Mouse (Mus musculus) c-Kit-positive CD71-positive TER-119-negative erythroid progenitor cells, embryonic 14.5 days (primary cell): ENCODE measurements around the gene Nmnat1.
"Not testable (repeated sequence)": the region's sequence is repeated elsewhere in the genome, so short reads cannot be mapped to it uniquely, and the experiment has no call there.

ENCODE experiments used
- DNase-seq: peaks from one replicate; pipeline ENCODE4 v3.0.0-alpha.2; 2013; ENCODE audit warnings: low read depth

The Nmnat1 gene

DNA sequence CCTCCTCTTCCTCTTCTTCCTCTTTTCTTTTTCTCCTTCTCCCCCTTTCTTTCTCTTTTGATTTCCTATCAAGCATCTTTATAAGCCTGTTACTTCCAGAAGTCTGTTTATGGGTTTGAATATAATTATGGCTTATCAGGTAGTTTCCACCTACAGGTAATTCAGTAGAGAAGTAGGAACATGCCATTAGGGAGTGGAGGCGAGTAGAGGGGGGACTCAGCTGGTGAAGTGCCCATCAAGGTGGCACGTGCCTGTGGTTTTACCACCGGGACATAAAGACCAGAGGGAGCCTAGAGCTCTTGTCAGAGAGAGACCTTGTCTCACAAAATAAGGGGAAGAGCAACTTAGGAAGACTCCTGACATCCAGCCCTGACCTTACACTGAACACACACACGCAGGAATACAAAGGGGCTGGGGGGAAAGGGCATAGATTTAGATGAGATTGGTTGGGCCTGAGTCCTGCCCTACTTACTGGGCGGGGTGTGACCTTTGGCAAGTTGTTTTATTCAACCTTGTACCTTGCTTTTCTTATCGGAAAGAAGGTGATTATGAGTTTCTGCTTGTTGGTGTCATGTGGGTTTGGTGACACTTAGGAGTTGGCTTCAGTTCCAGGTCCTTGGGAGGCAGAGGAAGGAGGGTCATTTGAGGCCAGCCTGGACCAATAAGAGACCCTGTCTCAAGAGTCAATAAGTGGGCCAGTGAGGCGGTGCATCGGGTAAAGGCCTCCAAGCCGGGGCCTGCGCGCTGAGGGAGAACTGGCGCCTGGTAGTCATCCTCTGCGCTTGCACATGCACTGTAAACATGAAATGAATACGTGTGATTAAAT is 4.6 kb upstream of the Nmnat1 start:
- DNase-seq: no peak

DNA sequence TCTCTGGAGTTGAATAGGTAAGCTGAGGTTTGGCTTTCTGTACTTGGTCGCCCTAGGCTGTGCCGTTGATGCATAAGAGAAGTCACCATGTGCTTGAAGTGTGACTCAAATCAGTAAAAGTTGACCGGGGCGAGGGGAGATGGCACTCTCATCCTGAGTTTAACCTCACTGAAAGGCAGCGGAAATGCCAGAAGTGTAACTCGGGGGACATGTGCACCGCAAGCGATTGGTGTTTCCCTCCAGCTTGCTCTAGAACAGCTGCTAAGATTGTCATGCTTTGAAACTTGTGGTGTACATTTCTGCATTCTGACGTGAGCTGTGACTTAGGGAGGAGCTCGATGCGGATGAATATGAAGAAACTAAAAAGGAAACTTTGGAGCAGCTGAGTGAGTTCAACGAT is 2.7 kb upstream of the Nmnat1 start:
- DNase-seq: no peak

DNA sequence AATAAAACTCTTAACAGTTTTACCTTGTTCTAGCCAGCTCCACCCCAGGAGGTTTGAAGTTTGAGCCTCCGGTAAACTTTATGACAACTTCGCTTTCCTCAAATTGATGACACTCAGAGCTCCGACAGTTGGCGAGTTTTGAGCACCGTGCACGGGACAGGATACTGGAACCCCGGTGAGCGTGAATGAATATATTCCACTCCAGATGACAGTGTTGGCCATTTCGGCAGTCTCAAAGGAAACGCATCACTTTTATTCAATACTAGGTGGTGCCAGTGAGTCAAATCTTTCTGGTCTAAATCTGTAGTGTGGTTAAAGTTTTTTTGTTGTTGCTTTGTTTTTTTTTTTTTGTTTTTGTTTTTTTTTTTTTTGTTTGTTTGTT is 814 bp upstream of the Nmnat1 start:
- peak; percentile 38 for DNase-seq

DNA sequence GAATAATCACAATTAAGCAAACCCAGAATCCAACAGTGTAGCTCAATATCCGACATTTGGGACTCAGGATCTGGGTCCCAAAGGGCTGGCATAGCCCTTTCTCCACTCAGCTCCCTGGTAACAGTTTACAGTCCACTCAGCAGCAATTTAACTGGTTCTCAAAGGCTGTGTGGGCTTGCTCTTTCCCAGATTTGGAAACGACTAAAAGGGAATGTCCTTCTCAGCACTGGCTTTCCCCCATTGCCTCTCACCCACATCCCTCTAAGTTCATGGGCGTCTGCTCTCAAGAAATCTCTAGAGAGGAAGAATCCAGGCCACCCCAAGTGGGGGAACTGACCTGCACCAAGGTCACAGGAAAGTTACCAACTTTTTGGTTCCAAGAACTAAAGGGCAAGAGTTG is 436 bp downstream of the Nmnat1 start:
- DNase-seq: peak; percentile 9

DNA sequence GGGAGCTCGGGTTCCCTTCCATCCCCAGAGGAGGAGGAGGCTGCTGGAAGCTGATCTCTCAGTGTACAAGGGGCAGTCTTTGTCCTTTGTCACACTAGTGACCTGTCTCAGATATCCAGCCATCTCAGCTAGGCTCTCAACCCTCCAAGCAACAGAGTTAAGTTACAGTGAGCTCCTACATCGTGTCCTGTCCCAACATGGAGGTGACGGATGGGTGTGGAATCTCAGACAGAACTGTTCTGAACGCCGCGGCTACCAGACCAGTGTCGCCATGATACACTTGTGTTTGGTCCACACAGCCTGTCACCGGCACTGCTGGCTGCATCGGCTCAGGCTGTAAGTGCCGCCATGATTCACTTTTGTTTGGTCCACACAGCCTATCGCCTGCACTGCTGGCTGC is 7.9 kb downstream of the Nmnat1 start, which contains the start of gene Tmem274:
Gene Tmem274 (plus strand): TSS at position 301 of the 400 bp plus-strand sequence.
- DNase-seq: no peak

DNA sequence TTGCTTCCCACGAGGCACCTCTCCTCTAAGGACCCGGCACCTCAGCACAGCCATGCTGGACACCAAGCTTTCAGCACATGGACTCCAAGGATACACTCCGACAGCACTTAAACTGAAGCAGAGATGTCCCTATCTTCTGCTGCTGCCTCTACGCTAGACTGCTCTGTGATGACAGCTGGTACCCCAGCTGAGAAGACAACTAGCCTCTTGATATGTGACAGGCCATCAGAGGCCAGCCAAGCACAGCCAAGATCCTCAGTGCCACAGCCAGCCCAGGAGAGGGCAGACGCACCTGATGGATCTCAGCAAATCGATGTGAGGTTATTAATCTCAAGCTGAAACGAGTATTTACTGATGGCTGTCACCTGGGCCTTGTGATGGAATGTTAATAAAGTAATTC is 9.9 kb downstream of the Nmnat1 start:
- no peak for DNase-seq

DNA sequence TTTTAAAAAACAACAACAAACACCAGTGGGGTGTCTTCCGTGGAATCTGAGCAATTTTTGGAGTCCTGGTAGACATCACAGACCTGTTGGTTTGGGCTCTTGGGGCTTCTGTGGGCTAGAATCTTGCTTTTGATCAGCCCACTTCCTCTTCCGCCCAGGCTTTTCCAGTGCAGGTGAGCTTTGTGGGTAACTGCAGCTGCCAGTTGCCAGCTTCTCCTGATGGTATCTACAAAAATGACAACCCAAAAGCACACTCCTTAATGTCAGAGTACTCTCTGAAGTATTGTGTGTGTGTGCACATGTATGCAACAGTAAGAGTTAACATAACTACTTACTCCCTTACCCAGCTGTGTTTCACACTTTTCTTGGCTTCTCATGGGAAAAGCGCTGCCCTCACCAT is 15.4 kb downstream of the Nmnat1 start:
- DNase-seq: no peak

DNA sequence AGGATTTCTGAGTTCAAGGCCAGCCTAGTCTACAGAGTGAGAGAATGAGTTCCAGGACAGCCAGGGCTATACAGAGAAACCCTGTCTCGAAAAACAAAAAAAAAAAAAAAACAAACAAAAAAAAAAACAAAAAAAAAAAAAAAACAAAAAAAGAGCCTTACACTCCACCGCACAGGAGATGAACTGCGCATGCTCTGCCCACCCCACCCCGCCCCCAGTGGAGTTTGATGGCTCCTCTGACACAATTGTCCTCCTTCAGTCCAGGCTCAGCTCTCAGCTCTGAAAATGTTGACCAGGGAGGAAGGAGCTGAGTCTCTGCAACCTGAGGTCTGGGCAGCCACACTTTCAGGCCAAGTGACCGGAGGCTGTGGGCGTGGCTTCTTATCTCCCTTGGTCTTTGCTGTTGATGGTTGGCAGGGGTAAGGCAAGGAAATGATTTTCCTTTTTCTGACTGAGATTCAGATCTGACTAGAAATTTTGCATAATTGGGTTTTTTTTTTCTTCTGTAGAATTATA is 21.5 kb downstream of the Nmnat1 start:
- DNase-seq: no peak

DNA sequence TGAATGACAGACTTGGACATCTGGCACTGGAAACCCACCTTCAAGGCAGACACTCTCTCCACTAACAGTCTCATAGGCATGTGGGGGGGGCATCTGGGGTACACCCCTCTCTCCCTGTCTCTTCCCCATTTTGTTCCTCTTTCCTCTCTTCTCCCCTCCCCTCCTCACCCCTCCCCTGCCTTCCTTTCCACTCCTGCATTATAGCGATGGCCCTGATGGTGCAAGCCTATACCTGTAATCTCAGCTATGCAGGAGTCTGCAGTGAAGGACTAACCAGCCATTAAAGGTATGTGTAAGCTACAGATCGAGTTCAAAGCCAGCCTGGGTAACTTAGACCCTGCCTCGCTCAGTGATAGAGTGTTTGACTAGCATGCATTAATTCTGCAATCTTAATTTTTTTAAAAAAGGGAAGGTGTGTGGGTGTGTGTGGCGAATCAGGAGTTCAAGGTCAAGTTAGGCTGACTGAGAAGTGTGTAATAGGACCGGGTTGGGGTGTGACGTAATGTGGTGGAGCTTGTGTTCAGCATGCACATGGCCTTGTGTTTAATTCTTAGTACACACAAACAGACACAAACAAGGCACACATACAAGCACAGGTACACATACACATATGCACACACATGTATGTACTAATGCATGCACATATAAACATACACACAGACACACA is 22.6 kb downstream of the Nmnat1 start:
- no peak for DNase-seq

DNA sequence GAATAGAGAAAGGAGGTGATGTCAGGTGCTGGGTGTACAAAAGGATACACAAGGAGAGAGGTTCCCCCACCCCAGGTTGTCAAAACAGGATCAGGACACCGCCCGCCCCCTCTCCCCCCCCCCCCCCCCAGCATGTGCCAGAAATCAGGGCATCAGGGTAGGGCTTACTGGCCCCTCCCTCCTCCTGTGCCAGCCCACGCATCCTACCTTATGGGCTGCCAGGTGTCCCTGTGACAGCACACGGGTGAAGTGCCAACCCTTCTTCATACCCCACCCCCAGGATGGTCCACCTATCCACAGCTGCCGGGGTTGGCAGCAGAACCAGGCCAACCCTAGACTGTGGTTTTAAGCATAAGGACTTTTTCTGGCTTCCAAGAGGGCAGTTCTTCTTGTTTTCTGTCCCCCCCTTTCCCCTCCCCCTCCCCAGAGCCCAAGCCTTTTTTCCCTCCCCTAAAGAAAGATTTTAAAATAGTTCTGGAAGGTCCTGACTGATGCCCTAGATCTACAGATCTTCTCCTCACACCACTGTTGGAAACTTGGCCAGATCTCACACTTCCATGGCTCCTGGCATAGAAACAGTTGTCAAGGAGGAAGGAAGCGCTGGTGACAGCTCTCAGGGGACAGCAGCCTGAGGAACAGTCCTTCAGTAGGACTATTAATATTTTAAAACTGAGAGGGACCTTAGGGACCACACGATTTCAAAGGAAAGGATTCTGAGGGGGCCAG is 23.3 kb downstream of the Nmnat1 start:
- DNase-seq: no peak

DNA sequence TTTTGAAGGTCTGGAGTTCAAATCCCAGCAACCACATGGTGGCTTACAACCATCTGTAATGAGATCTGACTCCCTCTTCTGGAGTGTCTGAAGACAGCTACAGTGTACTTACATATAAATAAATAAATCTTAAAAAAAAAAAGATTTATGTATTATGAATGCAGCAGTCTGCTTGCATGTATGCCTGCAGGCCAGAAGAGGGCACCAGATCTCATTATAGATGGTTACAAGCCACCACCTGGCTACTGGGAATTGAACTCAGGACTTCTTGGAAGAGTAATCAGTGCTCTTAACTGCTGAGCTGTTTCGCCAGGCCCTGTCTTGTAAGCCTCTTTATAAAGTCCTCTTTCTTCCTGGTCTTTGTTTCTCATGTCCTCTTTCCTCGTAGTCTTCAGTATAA is 24.5 kb downstream of the Nmnat1 start:
- DNase-seq: not testable (repeated sequence)

DNA sequence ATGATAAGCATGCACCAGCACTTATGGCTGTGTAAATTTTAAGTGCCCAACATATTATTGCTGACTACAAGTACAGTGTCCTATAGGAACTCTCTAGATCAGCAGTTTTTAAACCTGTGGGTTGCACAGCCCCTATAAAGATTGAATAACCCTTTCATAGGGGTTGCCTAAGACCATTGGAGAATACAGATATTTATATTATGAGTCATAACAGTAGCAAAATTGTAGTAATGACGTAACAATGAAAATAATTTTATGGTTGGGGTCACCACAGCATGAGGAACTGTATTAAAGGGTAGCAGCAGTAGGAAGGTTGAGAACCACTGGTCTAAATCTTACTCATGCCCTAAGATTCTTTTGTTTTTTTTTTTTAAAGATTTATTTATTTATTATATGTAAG is 25.6 kb downstream of the Nmnat1 start:
- no peak for DNase-seq

DNA sequence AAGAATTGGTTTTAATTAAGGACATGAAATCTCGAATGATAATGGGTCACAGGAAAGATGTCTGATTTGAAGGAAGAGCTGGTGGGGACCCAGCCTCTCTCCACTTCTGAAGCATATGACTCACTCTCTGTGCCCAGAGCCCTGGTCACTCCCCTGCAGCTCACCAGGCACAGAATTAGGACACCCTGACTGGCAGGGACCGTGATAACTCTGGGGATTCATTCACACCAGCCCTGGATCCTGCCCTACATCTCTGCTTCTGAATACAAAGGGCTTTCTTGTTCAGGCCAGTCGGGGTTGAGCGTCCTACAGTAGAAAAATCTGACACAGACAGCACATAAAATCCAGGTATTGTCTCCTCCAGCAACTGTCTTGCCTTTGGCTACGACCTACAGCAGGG is 26.5 kb downstream of the Nmnat1 start:
- DNase-seq: no peak

DNA sequence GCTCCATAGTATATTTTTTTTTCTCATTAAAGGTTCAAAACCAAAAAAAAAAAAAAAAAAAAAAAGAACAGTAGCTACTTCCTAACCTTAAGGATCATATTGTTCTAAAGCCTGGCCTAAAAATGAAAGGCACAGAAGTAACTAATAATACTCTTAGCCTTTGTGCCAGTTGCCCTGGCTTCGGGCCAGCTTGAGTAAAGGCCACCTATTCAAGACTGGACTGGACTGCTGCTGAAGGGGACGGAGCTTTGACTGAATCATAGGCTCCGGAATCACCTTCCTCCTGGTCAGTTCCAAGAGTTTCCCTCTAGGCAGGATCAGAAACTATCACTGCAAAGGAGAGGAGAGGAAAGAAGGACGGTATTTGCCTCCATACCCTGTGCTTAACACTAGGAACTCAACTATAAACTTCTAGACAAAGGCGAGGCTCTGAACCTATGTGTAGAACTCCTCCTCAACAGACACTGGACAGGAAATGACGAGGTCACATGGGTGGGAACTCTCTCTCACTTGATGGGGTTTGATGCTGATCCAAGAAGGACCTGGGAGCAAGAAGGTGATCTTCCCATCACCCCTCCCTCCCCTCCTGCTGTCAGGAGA is 27.1 kb downstream of the Nmnat1 start:
- no peak for DNase-seq

DNA sequence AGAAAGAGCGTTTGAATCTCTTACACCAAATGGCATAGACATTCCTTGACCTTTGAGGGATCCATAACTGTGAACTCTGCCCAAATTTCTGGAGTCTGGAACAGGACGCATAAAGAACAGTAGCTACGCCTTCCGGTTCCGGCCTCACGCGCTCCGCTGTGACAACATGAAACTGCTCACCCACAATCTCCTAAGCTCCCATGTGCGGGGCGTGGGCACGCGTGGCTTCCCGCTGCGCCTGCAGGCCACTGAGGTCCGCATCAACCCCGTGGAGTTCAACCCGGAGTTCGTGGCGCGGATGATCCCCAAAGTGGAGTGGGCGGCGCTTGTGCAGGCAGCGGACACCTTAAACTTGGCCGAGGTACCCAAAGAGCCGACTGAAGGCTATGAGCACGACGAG is 27.8 kb downstream of the Nmnat1 start:
- not testable (repeated sequence) for DNase-seq

DNA sequence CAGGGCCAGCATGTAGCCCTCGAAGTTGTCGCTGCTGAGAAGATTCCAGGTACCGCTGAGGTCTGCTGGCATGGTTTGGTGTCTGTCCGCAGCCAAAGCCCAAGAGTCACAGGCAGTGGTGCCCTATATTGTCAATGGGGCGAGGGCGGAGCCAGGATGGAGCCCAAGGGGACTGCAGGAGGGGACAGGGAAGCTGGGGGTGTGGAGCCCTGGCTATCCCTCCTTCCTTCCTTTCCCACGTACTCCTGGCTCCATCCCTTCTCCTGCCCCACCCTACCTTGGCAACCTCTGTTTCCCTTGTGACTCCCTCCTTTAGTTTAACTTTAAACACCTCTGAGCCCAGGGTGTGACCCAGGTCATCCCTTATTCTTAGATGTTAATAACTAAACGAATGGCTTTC is 30.1 kb downstream of the Nmnat1 start, which contains the start of gene Rbp7:
Gene Rbp7 (minus strand): TSS at position 100 of the 400 bp plus-strand sequence.
- no peak for DNase-seq

DNA sequence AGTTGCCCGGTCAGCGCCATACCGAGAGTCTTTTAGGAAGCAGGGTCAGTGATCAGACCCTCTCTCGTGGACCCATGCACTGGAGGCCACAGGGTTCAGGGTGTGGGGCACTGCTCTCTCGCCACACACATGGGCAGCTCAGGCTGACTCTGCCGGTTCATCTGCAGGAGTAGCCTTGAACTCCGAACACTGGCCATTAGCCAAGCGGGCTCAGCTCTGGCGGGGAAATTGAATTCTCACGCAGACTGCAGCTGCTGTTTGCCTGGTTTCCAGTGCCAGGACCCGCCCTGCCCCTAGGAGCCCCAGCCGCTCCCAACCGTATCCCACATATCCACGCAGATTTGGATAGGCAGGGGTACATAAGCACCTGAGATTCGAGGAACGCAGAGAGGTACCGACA is 30.7 kb downstream of the Nmnat1 start:
- DNase-seq: no peak

DNA sequence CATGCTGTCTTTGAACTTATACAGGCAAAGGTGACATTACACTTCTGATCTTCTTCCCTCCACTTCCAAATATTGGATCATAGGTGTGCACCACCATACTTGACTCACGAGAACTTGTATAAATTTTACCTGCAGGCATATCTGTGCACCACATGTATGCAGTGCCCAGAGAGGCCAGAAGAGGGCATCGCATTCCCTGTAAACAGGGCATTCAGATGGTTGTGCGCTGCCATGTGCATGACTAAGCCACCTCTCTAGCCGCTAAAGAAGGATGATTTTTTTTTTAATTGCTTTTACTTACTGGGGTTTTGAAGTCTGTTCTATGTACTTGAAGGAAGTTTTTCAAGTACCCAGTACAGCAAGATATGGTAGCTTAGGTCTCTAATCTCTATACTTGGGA is 31.3 kb downstream of the Nmnat1 start:
- DNase-seq: no peak

DNA sequence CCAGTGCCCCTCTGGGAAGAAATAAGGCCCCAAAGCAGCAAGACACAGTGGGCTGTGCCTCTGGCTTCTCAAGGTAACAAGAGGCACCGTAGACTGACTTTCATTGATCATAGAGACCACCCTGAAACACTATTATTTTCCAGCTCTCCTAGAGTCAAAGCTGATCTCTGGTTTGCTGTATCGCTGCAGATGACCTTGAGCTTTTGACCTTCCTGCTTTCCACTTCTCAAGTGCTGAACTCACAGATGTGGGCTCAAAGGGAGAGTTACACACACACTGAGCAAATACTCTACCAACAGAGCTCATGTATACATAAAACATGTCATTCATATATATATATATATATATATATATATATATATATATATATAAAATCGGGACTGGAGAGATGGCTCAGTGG is 34.4 kb downstream of the Nmnat1 start:
- no peak for DNase-seq

DNA sequence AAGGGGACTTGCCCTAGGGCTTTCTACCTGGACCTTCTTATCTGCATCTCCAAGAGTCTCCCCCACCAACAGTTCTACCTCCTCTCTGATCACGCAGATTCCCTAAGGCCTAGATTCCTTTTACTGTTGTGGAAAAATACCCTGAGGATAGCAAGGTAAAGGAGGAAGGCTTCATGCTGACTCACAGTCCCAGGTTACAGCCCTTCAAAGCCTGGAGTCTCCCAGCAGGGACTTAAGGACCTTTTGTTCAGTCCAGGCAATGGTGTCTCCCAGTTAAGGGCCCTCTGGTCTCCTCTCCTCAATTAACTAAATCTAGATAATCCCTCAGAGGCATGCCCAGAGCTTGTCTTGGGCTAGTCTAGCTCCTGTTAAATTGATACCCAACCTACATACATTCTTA is 38.7 kb downstream of the Nmnat1 start:
- no peak for DNase-seq

DNA sequence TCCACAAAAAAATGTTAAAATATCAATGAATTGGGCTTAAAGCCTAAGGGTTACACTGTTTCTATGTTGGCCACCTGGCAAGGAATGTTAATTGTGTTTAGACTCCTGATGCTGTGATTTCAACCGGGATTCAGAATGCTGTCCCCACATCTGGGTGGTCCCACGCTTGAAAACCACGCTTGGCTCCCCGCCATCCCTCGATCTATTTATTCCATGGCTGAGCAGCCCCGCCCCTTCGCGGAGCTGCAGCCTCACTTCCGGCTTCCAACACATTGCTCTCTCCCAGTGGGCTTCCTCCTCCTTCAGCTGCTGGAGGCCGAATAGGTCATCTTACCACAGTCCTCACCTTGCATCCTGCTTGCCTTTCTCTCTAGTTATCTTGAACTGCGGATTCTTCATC is 39.1 kb downstream of the Nmnat1 start:
- DNase-seq: no peak

DNA sequence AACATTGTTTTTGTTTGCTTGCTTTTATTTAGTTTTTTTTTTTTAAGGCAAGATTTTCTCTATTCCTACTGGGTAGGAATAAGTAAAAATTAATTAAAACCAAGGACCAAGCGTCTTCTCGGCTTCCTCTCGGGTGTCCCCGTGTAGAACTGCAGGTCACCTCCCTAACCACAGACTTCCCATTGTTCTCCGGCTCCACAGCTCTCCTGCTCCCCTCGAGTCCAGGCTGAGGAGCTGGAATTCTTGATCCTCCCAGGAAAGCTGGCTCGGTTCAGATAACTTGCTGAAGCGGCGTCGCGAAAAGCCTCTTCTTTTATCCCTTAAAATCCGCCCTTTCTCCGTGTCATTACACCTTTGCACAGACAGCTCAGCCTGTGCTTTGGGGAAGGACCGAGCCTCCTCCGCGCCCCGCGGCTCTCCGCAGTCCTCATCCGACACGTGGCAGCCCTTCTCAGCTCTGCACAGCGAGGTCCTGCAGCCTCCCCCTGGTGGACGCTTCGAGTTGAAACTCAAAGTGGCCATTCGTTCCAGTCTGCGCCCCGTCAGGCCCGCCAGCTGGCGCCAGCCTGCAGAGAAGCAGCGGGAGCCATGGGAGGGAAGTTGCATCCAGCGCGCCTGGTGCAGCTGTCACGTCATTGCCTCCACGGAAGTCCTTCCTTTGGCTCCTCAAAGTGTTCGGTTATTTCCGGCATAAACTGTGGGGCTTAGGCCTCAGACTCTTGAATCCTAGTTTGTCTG is 39.9 kb downstream of the Nmnat1 start:
- DNase-seq: peak; percentile 89
